Mouse (Mus musculus): Measurements from ENCODE around the gene Ar. TPM values are rescaled to one million over a fixed set of nuclear protein-coding genes. Genes with fewer than 3 reads are reported as not detected.

Ar gene
- 0.02 TPM in 1 of 2 replicates, not detected in the other for polyA plus RNA-seq (2012; rRNA removed; ENCODE audit: low replicate concordance)

GRCm38 (mm10) chrX:98148531-98149342 lies at the start of gene Ar:
Ar (plus strand) TSS chrX:98148769.

